Mouse (Mus musculus) B cell, adult 2 months (primary cell): ENCODE results near the gene Med26.

Source experiments
- DNase-seq, 2 experiments: peaks; one replicate each; pipeline ENCODE4 v3.0.0; 2022

The Med26 gene

GRCm38 (mm10) chr8:72547802-72548643, at the start of gene Med26:
Gene Med26 (minus strand): TSS chr8:72548270.
- peak; percentile 93 for DNase-seq

GRCm38 (mm10) chr8:72590198-72590597, 42.1 kb upstream of the Med26 start:
- peak; percentile 59 to 65 for DNase-seq

- no peak for DNase-seq
Observed at GRCm38 (mm10) chr8:72589286-72589685, 41.2 kb upstream of the Med26 start.

GRCm38 (mm10) chr8:72588865-72589264, 40.8 kb upstream of the Med26 start:
- no peak for DNase-seq

- no peak for DNase-seq
Observed at GRCm38 (mm10) chr8:72587806-72588205, 39.7 kb upstream of the Med26 start.

- DNase-seq: no peak
Observed at GRCm38 (mm10) chr8:72584390-72584789, 36.3 kb upstream of the Med26 start.

- peak; percentile 42 to 43 for DNase-seq
Observed at GRCm38 (mm10) chr8:72583056-72583771, 35.1 kb upstream of the Med26 start.

- DNase-seq: no peak
Observed at GRCm38 (mm10) chr8:72579374-72579773, 31.3 kb upstream of the Med26 start.

GRCm38 (mm10) chr8:72577941-72578340, 29.9 kb upstream of the Med26 start:
- no peak for DNase-seq

GRCm38 (mm10) chr8:72577266-72577665, 29.2 kb upstream of the Med26 start:
- DNase-seq: no peak

GRCm38 (mm10) chr8:72575915-72576314, 27.8 kb upstream of the Med26 start:
- no peak for DNase-seq

GRCm38 (mm10) chr8:72573450-72573849, 25.4 kb upstream of the Med26 start:
- DNase-seq: no peak

- no peak for DNase-seq
Observed at GRCm38 (mm10) chr8:72572507-72572906, 24.4 kb upstream of the Med26 start.

GRCm38 (mm10) chr8:72571611-72572473, 23.8 kb upstream of the Med26 start, which contains the start of gene Tmem38a:
Gene Tmem38a (plus strand): TSS chr8:72572055.
- DNase-seq: peak; percentile 64 to 67

GRCm38 (mm10) chr8:72570633-72571610, 22.9 kb upstream of the Med26 start, which contains the start of gene Smim7:
Gene Smim7 (minus strand): TSS chr8:72571088.
- peak; percentile 98 to 99 for DNase-seq

- DNase-seq: no peak
Observed at GRCm38 (mm10) chr8:72565970-72566369, 17.9 kb upstream of the Med26 start.

- DNase-seq: no peak
Observed at GRCm38 (mm10) chr8:72561111-72561689, 13.1 kb upstream of the Med26 start.

- no peak for DNase-seq
Observed at GRCm38 (mm10) chr8:72555770-72556169, 7.7 kb upstream of the Med26 start.

- no peak for DNase-seq
Observed at GRCm38 (mm10) chr8:72549314-72549892, 1.3 kb upstream of the Med26 start.

GRCm38 (mm10) chr8:72548644-72549313, 709 bp upstream of the Med26 start:
- no peak for DNase-seq
